Mouse (Mus musculus) heart, postnatal 0 days (tissue): ENCODE data around the gene Extl1. TPM values are rescaled to one million over a fixed set of nuclear protein-coding genes. Genes with fewer than 3 reads are reported as not detected.

Experiments
- ATAC-seq: fragments of 200-750 bp; cut with Nextera tagmentation; 2 replicates; pipeline ENCODE4 v1.8.0; 2017; ENCODE audit warnings: low read depth, moderate number of reproducible peaks, moderate library complexity; ENCODE audit not compliant: insufficient read depth
- DNase-seq: peaks from one replicate; pipeline ENCODE4 v3.0.0-alpha.2; 2016; ENCODE audit warnings: low spot score
- H3K27ac ChIP-seq: fragments of 300-500 bp; sonication (generic); 2 replicates; pipeline ENCODE4 v1.5.1; 2014; ENCODE audit warnings: low read depth, mild to moderate bottlenecking
- H3K27me3 ChIP-seq: fragments of 300-500 bp; sonication (generic); 2 replicates; pipeline ENCODE4 v1.6.1; 2014; ENCODE audit warnings: low read length, mixed read lengths; ENCODE audit not compliant: control insufficient read depth, insufficient read depth
- H3K36me3 ChIP-seq: fragments of 300-500 bp; sonication (generic); replicated peaks from 2 replicates; pipeline ENCODE4 v1.6.1; 2014; ENCODE audit warnings: low read length, mixed read lengths; ENCODE audit not compliant: control insufficient read depth, insufficient read depth
- H3K4me1 ChIP-seq: fragments of 300-500 bp; sonication (generic); 2 replicates; pipeline ENCODE4 v1.6.1; 2014; ENCODE audit warnings: antibody characterized with exemption; ENCODE audit not compliant: control insufficient read depth, insufficient read depth
- H3K4me2 ChIP-seq: fragments of 300-500 bp; sonication (generic); 2 replicates; pipeline ENCODE4 v1.6.1; 2014; ENCODE audit warnings: low read depth, mild to moderate bottlenecking, low read length, moderate library complexity
- H3K4me3 ChIP-seq: fragments of 300-500 bp; sonication (generic); 2 replicates; pipeline ENCODE4 v1.5.1; 2014; ENCODE audit warnings: low read depth, low read length
- H3K9ac ChIP-seq: fragments of 300-500 bp; sonication (generic); replicated peaks from 2 replicates; pipeline ENCODE4 v1.6.1; 2014; ENCODE audit warnings: low read depth, low read length, mixed read lengths
- H3K9me3 ChIP-seq: fragments of 300-500 bp; sonication (generic); replicated peaks from 2 replicates; pipeline ENCODE4 v1.6.1; 2016; ENCODE audit warnings: low read length; ENCODE audit not compliant: control insufficient read depth
- CTCF ChIP-seq: IDR thresholded peaks from 2 replicates; pipeline ENCODE4 v1.5.1; 2016; ENCODE audit warnings: antibody characterized with exemption, control low read depth, low read depth
- EP300 ChIP-seq: IDR thresholded peaks from 2 replicates; pipeline ENCODE4 v1.6.1; 2016; ENCODE audit warnings: antibody characterized with exemption, low read depth
- WGBS: fragments of 180-500 bp; shearing (Covaris S2); extraction: QIAGEN DNeasy Blood & Tissue Kit; methylation state at CpG from one replicate; pipeline ENCODE4 v1.1.7; 2014; 5-methylcytosine and 5-hydroxymethylcytosine counted together
- polyA plus RNA-seq: library from polyadenylated mRNA; unstranded; fragments of >200 nt; fragmentation: Nextera tagmentation; extraction: Ambion mirVana; gene quantifications from 2 replicates; pipeline ENCODE4 v1.2.1, GENCODE M21; 2015
- total RNA-seq: library from RNA; depleted of rRNA; stranded (reverse); fragments of >200 nt; gene quantifications from 2 replicates; pipeline ENCODE4 v1.2.3, GENCODE M21; 2014; ENCODE audit warnings: low replicate concordance

Gene Extl1
- total and polyA plus RNA-seq, 2 experiments from 2014 or later, result 3.1 to 3.4 TPM

DNA sequence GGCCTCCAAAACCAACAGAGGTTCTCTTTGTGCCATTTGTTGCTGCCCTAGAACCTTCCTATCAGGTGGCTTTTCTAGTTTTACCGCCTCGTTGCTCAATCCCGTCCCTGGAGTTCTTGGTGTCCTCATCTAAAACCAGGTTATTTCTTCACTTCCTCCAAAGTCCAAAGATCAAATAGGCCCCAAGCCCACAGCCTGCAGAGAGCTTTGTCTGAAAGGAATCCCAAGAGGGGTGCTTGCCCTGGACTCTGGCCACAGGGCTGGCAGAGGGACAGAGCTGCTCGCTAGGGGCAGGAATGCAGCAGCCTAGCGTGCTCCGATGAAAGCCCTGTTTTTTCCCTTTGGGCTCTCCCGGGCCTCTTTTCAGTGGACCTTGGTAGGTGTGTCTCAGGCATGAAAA lies 13.5 kb upstream of the Extl1 start:
- peak overlapping the region; percentile 69; the same call in 1 of the 2 replicates for H3K9ac ChIP-seq
- peak overlapping the region; percentile 77 for H3K4me2 ChIP-seq
- ATAC-seq, result peak; percentile 34; the same call in 1 of the 2 replicates
- peak overlapping the region; percentile 81 for H3K27ac ChIP-seq
- no peaks in the 10 kb centered on the region for H3K36me3 ChIP-seq
- no peaks in the 10 kb centered on the region for H3K9me3 ChIP-seq
- peak overlapping the region; percentile 50 for H3K4me3 ChIP-seq
- WGBS, result 2% methylated on average over 7 of the region's 7 CpGs
- H3K27me3 ChIP-seq, result no peaks in the 10 kb centered on the region
- peaks cover 12% of the 10 kb centered on the region for H3K4me1 ChIP-seq
- TF ChIP-seq EP300 (no peak), CTCF (peak; percentile 24)
- peak; percentile 81 for DNase-seq

DNA sequence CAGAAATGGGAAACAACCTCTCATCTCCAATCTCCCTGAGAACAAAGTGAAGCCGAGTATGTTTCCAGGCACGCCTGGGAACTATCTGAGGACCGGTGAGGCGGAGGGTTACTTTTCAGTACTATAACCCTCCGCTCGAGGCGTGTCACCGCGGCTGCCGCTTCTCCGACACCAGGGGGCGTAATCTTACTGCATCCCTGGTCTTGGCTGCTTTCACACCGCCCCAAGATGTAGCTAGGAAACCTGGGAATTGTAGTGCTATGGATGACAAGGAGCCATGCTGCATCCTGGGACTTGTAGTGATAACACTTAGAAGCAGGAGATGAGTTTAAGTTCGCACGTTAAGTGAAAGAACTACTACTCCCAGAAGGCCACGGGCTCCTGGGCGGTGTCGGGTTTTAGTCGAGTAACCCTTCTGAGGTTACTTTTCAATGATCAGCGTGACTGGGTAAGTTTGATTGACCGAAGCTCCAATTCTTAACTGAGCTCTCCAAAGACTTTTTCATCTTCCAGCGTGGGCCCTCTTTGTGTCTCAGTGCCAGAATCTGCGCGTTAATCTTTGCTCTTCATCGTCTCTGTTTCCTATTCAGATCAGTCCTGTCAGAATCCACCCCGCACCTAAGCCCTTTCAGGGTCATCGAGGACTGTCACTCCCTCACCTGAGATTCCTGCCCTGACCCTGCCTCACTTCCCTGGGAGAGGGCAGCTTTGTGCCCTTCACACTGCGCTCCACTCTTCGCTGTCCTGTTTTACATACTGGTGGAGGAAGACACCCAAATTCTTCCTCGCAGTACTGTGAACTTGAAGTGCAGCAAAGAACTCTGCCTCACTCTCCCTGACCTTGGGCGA lies 12.6 kb upstream of the Extl1 start, which contains the start of gene Pafah2:
Pafah2 (plus strand) TSS at position 344 of the 849 bp plus-strand sequence.
- Histone ChIP-seq H3K36me3 (no peaks in the 10 kb centered on the region), H3K9ac (peak within 1 kb of the TSS; percentile 69), H3K4me1 (peaks cover 3% of the 10 kb centered on the region), H3K27ac (peak within 1 kb of the TSS; percentile 93), H3K4me3 (peak within 1 kb of the TSS; percentile 50), H3K9me3 (peaks cover 5% of the 10 kb centered on the region; the same call in 1 of the 2 replicates), H3K4me2 (peak within 1 kb of the TSS; percentile 77), H3K27me3 (no peaks in the 10 kb centered on the region)
- peak; percentile 100 for DNase-seq
- under 1% methylated on average over 31 of the region's 31 CpGs for WGBS
- peak; percentile 99 for TF ChIP-seq CTCF
- peak; percentile 65; the same call in 1 of the 2 replicates for TF ChIP-seq EP300
- peak; percentile 97 for ATAC-seq

DNA sequence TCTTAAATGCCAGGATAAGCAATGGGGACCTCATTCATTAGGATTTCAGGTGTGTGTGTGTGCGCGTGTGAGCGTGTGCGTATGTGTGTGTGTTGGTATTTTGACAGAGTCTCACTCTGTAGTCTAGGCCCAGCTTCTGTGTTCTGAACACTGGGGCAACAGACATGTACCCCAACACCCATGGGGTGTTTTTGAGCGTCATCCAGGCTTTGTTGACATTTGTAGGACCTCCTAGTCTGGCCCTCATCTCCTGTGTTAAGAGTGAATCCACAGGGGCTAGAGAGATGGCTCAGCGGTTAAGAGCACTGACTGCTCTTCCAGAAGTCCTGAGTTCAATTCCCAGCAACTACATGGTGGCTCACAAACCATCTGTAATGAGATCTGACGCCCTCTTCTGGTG lies 11.5 kb upstream of the Extl1 start:
- Histone ChIP-seq H3K9me3 (peaks cover 5% of the 10 kb centered on the region; the same call in 1 of the 2 replicates), H3K4me2 (no peak overlapping the region), H3K4me3 (no peak overlapping the region), H3K27me3 (no peaks in the 10 kb centered on the region), H3K9ac (no peak overlapping the region), H3K4me1 (no peaks in the 10 kb centered on the region), H3K36me3 (no peaks in the 10 kb centered on the region), H3K27ac (no peak overlapping the region)
- ATAC-seq (no peak), DNase-seq (no peak)
- WGBS, result 89% methylated on average over 7 of the region's 7 CpGs
- TF ChIP-seq EP300, result no peak
- no peak for TF ChIP-seq CTCF

DNA sequence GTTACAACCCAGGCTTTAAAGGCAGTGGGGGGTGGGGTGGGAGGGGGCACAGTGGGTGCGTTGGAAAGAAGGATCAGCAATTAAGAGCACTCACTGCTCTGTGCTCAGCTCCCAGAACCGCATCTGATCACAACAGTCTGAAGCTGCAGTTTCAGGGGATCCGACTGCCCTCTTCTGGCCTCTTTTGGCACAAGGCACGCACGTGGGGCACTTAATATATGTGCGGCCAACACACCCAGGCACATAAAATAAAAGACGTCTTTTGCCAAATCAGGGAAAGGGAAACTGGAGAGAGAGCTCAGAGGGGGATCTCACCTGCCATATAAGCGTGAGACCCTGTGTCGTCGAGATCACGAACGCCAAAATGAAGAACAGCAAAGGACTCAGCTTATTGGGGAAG lies 9.4 kb upstream of the Extl1 start:
- Histone ChIP-seq H3K36me3 (no peaks in the 10 kb centered on the region), H3K4me3 (no peak overlapping the region), H3K27me3 (no peaks in the 10 kb centered on the region), H3K4me2 (no peak overlapping the region), H3K9me3 (peaks cover 5% of the 10 kb centered on the region; the same call in 1 of the 2 replicates), H3K27ac (no peak overlapping the region), H3K4me1 (no peaks in the 10 kb centered on the region), H3K9ac (no peak overlapping the region)
- DNase-seq (no peak), ATAC-seq (no peak)
- WGBS, result 20% methylated on average over 12 of the region's 12 CpGs
- TF ChIP-seq CTCF (peak; percentile 24; the same call in 1 of the 2 replicates), EP300 (no peak)

DNA sequence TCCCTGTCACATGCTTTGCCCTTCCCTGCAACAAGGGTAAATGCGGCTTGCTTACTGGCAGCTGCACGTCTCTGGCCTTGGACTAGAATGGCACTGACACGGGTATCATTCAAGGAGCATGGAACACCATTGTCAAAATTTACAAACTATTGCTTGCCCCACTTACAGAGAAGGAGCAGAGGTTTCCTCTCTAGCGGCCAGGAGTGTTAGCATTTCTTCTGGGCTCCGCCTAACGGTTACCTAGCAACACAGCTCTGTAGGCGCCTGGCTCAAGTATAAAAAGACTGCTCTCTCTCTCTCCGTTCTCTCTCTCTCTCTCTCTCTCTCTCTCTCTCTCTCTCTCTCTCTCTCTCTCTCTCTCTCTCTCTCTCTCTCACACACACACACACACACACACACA lies 8.9 kb upstream of the Extl1 start:
- Histone ChIP-seq H3K27me3 (no peaks in the 10 kb centered on the region), H3K4me3 (no peak overlapping the region), H3K27ac (no peak overlapping the region), H3K9ac (no peak overlapping the region), H3K36me3 (no peaks in the 10 kb centered on the region), H3K4me2 (no peak overlapping the region), H3K9me3 (peaks cover 5% of the 10 kb centered on the region; the same call in 1 of the 2 replicates), H3K4me1 (no peaks in the 10 kb centered on the region)
- TF ChIP-seq CTCF (no peak), EP300 (no peak)
- peak; percentile 53 for DNase-seq
- ATAC-seq, result no peak
- 18% methylated on average over 8 of the region's 8 CpGs for WGBS
